Mouse (Mus musculus) lung, adult 2 months (tissue): ENCODE measurements around the gene Olfr311.

Experiments
- CTCF ChIP-seq: fragments of 200-500 bp; IDR thresholded peaks from 2 replicates; pipeline ENCODE4 v1.5.1; 2011; ENCODE audit warnings: mild to moderate bottlenecking, low read length, control low read depth; ENCODE audit not compliant: insufficient read depth
- POLR2A ChIP-seq: fragments of 200-500 bp; IDR thresholded peaks from 2 replicates; pipeline ENCODE4 v1.6.1; 2011; ENCODE audit warnings: low read depth, mild to moderate bottlenecking, control low read depth, low read length, borderline replicate concordance; ENCODE audit errors: extremely low read depth

DNA sequence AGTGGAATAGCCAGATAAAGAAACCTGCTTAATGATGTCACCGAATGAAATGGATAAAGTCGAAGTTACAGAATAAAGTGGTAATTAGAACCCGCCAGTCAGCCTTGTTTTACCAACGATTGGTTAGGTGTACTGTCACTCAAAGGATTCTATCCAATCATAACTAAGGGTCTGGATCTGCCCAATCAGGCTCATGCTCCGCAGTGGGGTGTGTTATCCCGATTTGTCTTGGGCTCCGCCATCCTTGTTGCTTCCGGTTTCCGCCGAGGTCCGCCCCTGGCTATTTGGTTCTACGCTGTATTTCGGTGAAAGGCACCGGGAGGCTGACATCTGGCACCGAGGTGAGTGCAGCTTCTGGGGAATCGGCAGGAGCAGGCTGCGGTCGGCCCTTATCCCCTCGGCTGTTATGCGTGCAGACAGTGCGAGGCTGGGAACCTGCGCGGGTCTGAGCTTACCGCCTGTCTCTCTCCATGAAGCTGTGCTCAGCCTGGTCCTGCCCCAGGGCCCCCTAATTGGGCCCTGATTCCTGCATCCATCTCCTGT, 7.9 kb downstream of the Olfr311 start, which contains the start of gene Gm12258:
- peak; percentile 83; the same call in 1 of the 2 replicates for TF ChIP-seq POLR2A
- no peak for TF ChIP-seq CTCF
